Mouse (Mus musculus): ENCODE measurements around the gene Map2k3. TPM values are rescaled to one million over a fixed set of nuclear protein-coding genes. Genes with fewer than 3 reads are reported as not detected.

Map2k3 gene
- total RNA-seq, 2 experiments from 2014 or later, result 16.7 to 17.3 TPM

- no peak for DNase-seq
- intact Hi-C loops (cut with DNase I), result no loop called here
Observed at GRCm38 (mm10) chr11:60924498-60924897, 7.3 kb upstream of the Map2k3 start.

GRCm38 (mm10) chr11:60924981-60925380 lies 6.9 kb upstream of the Map2k3 start:
- intact Hi-C loops (cut with DNase I), result no loop called here
- DNase-seq, result no peak

- peak; percentile 88 for DNase-seq
- intact Hi-C loops (cut with DNase I), result no loop called here
Observed at GRCm38 (mm10) chr11:60927264-60927663, 4.6 kb upstream of the Map2k3 start.

- intact Hi-C loops (cut with DNase I), result no loop called here
- no peak for DNase-seq
Observed at GRCm38 (mm10) chr11:60930724-60931281, 1.0 kb upstream of the Map2k3 start.

GRCm38 (mm10) chr11:60931282-60931868 lies 458 bp upstream of the Map2k3 start:
- intact Hi-C loops (cut with DNase I), result no loop called here
- DNase-seq, result no peak

GRCm38 (mm10) chr11:60932503-60933020 lies 729 bp downstream of the Map2k3 start:
- intact Hi-C loops (cut with DNase I), result no loop called here
- DNase-seq, result no peak

GRCm38 (mm10) chr11:60933178-60933930 lies 1.5 kb downstream of the Map2k3 start:
- intact Hi-C loops (cut with DNase I), result no loop called here
- DNase-seq, result no peak

GRCm38 (mm10) chr11:60934795-60935194 lies 3.0 kb downstream of the Map2k3 start:
- DNase-seq, result no peak
- intact Hi-C loops (cut with DNase I), result no loop called here

GRCm38 (mm10) chr11:60935326-60935974 lies 3.6 kb downstream of the Map2k3 start:
- DNase-seq, result no peak
- intact Hi-C loops (cut with DNase I), result no loop called here

GRCm38 (mm10) chr11:60935975-60936373 lies 4.1 kb downstream of the Map2k3 start:
- intact Hi-C loops (cut with DNase I), result no loop called here
- DNase-seq, result no peak

- no peak for DNase-seq
- intact Hi-C loops (cut with DNase I), result no loop called here
Observed at GRCm38 (mm10) chr11:60937611-60938010, 5.8 kb downstream of the Map2k3 start.

- DNase-seq, result no peak
- intact Hi-C loops (cut with DNase I), result no loop called here
Observed at GRCm38 (mm10) chr11:60939487-60939886, 7.7 kb downstream of the Map2k3 start.

GRCm38 (mm10) chr11:60940501-60940900 lies 8.7 kb downstream of the Map2k3 start:
- intact Hi-C loops (cut with DNase I), result no loop called here

GRCm38 (mm10) chr11:60941370-60941769 lies 9.5 kb downstream of the Map2k3 start:
- DNase-seq, result no peak
- intact Hi-C loops (cut with DNase I), result no loop called here

More at GRCm38 (mm10) chr11:60940501-60940900, 8.7 kb downstream of the Map2k3 start:
- DNase-seq, result no peak

- no peak for DNase-seq
Observed at GRCm38 (mm10) chr11:60942263-60943015, 10.6 kb downstream of the Map2k3 start.

GRCm38 (mm10) chr11:60945003-60945402 lies 13.2 kb downstream of the Map2k3 start:
- intact Hi-C loops (cut with DNase I), result no loop called here
- DNase-seq, result no peak

More at GRCm38 (mm10) chr11:60942263-60943015, 10.6 kb downstream of the Map2k3 start:
- intact Hi-C loops (cut with DNase I), result no loop called here

GRCm38 (mm10) chr11:60951896-60952295 lies 20.1 kb downstream of the Map2k3 start:
- no peak for DNase-seq
- intact Hi-C loops (cut with DNase I), result loop anchor here (5.0 kb wide), 1 partner anchor 140 kb away; no protein-coding TSS in a partner anchor

GRCm38 (mm10) chr11:60952362-60952761 lies 20.5 kb downstream of the Map2k3 start:
- intact Hi-C loops (cut with DNase I), result loop anchor here (5.0 kb wide), 1 partner anchor 140 kb away; no protein-coding TSS in a partner anchor
- no peak for DNase-seq

- DNase-seq, result no peak
- intact Hi-C loops (cut with DNase I), result loop anchor here (5.0 kb wide), 1 partner anchor 139 kb away; no protein-coding TSS in a partner anchor
Observed at GRCm38 (mm10) chr11:60952986-60953385, 21.2 kb downstream of the Map2k3 start.

GRCm38 (mm10) chr11:60953803-60954202 lies 22.0 kb downstream of the Map2k3 start:
- intact Hi-C loops (cut with DNase I), result loop anchor here (5.0 kb wide), 1 partner anchor 138 kb away; no protein-coding TSS in a partner anchor
- DNase-seq, result peak; percentile 96
